Mouse (Mus musculus) stomach, embryonic 15.5 days (tissue): Measurements from ENCODE around the gene Calu. TPM values are rescaled to one million over a fixed set of nuclear protein-coding genes. Genes with fewer than 3 reads are reported as not detected.
A peak's percentile ranks its signal among the peaks of the same experiment; 100 is the strongest.

Experiments used
- ATAC-seq: fragments of 200-750 bp; cut with Nextera tagmentation; 2 replicates; pipeline ENCODE4 v1.8.0; 2017; ENCODE audit warnings: low read depth, moderate number of reproducible peaks, moderate TSS enrichment; ENCODE audit not compliant: insufficient read depth, low FRiP score
- H3K27ac ChIP-seq: fragments of 300-500 bp; sonication (generic); 2 replicates; pipeline ENCODE4 v1.5.1; 2015; ENCODE audit warnings: mild to moderate bottlenecking, inconsistent platforms
- H3K27me3 ChIP-seq: fragments of 300-500 bp; sonication (generic); replicated peaks from 2 replicates; pipeline ENCODE4 v1.6.1; 2015; ENCODE audit warnings: inconsistent platforms
- H3K36me3 ChIP-seq: fragments of 300-500 bp; sonication (generic); 2 replicates; pipeline ENCODE4 v1.6.1; 2015; ENCODE audit warnings: inconsistent platforms
- H3K4me1 ChIP-seq: fragments of 300-500 bp; sonication (generic); 2 replicates; pipeline ENCODE4 v1.6.1; 2015; ENCODE audit warnings: inconsistent platforms
- H3K4me2 ChIP-seq: fragments of 300-500 bp; sonication (generic); 2 replicates; pipeline ENCODE4 v1.6.1; 2015; ENCODE audit warnings: mild to moderate bottlenecking, inconsistent platforms
- H3K4me3 ChIP-seq: fragments of 300-500 bp; sonication (generic); replicated peaks from 2 replicates; pipeline ENCODE4 v1.5.1; 2015; ENCODE audit warnings: inconsistent platforms
- H3K9ac ChIP-seq: fragments of 300-500 bp; sonication (generic); 2 replicates; pipeline ENCODE4 v1.6.1; 2015; ENCODE audit warnings: inconsistent platforms
- H3K9me3 ChIP-seq: fragments of 300-500 bp; sonication (generic); 2 replicates; pipeline ENCODE4 v1.6.1; 2016; ENCODE audit warnings: inconsistent platforms
- WGBS: fragments of 180-500 bp; shearing (Covaris S2); methylation state at CpG from one replicate; pipeline ENCODE4 v1.1.7; 2015; 5-methylcytosine and 5-hydroxymethylcytosine counted together
- polyA plus RNA-seq: library from polyadenylated mRNA; unstranded; fragments of >200 nt; fragmentation: Nextera tagmentation; extraction: Ambion mirVana; gene quantifications from 2 replicates; pipeline ENCODE4 v1.2.1, GENCODE M21; 2015

Calu gene
- 327 and 341 TPM in 2 replicates for polyA plus RNA-seq

DNA sequence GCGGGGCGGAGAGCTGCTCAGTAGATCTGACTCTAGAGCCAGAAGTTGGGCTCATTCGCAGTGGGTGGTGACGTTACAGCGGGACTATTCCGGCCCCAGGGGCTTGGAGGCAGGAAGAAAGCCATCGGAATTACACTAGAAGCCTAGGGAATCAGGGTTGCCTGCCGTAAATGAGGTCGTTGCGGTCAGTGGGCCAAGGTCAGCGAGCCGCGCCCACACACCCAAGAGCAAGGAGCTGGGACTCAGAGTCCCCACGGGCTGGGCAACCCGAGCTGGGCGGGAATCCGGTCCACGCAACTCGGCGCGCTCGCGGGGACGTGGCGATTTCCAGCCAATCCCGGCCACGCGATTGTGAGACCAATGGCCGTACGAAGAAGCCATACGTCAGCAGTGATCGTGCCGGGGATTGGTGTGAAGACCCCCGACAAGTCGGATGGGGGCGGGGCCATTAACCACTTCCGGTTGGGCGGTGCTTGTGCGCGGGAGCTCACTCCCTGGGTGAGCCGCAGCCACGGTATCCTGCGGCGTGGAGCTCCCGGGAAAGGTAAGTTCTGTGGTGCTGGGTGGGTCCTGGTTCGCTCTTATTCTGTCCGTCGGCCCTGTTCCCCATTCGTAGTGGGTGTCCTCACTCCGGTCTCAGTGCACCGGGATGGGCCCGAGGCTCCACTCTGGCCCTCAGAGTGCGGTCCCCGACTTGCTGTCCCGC, at the start of gene Calu:
Calu (plus strand) TSS at position 405 of the 706 bp plus-strand sequence.
- peak within 1 kb of the TSS; percentile 80 for H3K9ac ChIP-seq
- no peaks in the 10 kb centered on the region for H3K36me3 ChIP-seq
- peak within 1 kb of the TSS; percentile 93 for H3K4me3 ChIP-seq
- ATAC-seq = peak; percentile 98
- no peaks in the 10 kb centered on the region for H3K9me3 ChIP-seq
- WGBS = under 1% methylated on average over 55 of the region's 55 CpGs
- H3K4me2 ChIP-seq = peak within 1 kb of the TSS; percentile 74
- H3K27me3 ChIP-seq = no peaks in the 10 kb centered on the region
- H3K4me1 ChIP-seq = peaks cover 11% of the 10 kb centered on the region; the same call in 1 of the 2 replicates
- peak within 1 kb of the TSS; percentile 91 for H3K27ac ChIP-seq

- Histone ChIP-seq H3K9me3 (no peaks in the 10 kb centered on the region), H3K4me2 (no peak overlapping the region), H3K27me3 (no peaks in the 10 kb centered on the region), H3K9ac (no peak overlapping the region), H3K27ac (no peak overlapping the region), H3K4me3 (no peak overlapping the region), H3K4me1 (no peaks in the 10 kb centered on the region), H3K36me3 (no peaks in the 10 kb centered on the region)
- no peak for ATAC-seq
- WGBS = 51% methylated on average over 2 of the region's 2 CpGs
Observed at GRCm38 (mm10) chr6:29299112-29299511, 48.8 kb upstream of the Calu start.

DNA sequence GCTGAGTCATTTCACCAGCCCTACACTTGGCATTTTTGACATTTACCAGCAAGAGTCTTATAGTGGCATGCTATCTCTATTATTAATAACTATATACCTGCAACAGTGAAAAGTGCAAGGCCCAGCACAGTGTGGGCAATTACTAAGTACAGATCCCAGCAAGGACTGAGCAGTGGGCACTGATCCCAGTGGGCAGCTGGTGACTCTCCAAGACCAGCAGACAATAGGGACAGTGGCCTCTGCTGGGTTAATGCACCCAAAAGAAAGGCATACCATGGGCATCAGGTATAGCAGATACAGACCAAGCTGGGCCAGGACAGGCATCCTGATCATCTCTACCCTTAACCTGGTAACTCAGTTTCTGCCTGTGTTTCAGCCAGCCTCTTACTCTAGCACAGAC, 44.6 kb upstream of the Calu start:
- ATAC-seq = no peak
- Histone ChIP-seq H3K4me1 (no peaks in the 10 kb centered on the region), H3K9ac (no peak overlapping the region), H3K4me2 (no peak overlapping the region), H3K36me3 (no peaks in the 10 kb centered on the region), H3K9me3 (no peaks in the 10 kb centered on the region), H3K27ac (no peak overlapping the region), H3K27me3 (no peaks in the 10 kb centered on the region), H3K4me3 (no peak overlapping the region)

- H3K9me3 ChIP-seq = no peaks in the 10 kb centered on the region
- no peaks in the 10 kb centered on the region for H3K4me1 ChIP-seq
- H3K4me3 ChIP-seq = no peak overlapping the region
- H3K9ac ChIP-seq = no peak overlapping the region
- ATAC-seq = no peak
- no peak overlapping the region for H3K27ac ChIP-seq
- 41% methylated on average over 5 of the region's 5 CpGs for WGBS
- H3K36me3 ChIP-seq = no peaks in the 10 kb centered on the region
- no peaks in the 10 kb centered on the region for H3K27me3 ChIP-seq
- no peak overlapping the region for H3K4me2 ChIP-seq
Observed at GRCm38 (mm10) chr6:29303726-29304125, 44.1 kb upstream of the Calu start.

GRCm38 (mm10) chr6:29305462-29305861, 42.4 kb upstream of the Calu start:
- H3K4me2 ChIP-seq = no peak overlapping the region
- H3K27me3 ChIP-seq = no peaks in the 10 kb centered on the region
- H3K4me3 ChIP-seq = no peak overlapping the region
- H3K4me1 ChIP-seq = no peaks in the 10 kb centered on the region
- ATAC-seq = no peak
- H3K9ac ChIP-seq = no peak overlapping the region
- 88% methylated on average over 4 of the region's 4 CpGs for WGBS
- no peaks in the 10 kb centered on the region for H3K36me3 ChIP-seq
- H3K9me3 ChIP-seq = no peaks in the 10 kb centered on the region
- H3K27ac ChIP-seq = no peak overlapping the region

DNA sequence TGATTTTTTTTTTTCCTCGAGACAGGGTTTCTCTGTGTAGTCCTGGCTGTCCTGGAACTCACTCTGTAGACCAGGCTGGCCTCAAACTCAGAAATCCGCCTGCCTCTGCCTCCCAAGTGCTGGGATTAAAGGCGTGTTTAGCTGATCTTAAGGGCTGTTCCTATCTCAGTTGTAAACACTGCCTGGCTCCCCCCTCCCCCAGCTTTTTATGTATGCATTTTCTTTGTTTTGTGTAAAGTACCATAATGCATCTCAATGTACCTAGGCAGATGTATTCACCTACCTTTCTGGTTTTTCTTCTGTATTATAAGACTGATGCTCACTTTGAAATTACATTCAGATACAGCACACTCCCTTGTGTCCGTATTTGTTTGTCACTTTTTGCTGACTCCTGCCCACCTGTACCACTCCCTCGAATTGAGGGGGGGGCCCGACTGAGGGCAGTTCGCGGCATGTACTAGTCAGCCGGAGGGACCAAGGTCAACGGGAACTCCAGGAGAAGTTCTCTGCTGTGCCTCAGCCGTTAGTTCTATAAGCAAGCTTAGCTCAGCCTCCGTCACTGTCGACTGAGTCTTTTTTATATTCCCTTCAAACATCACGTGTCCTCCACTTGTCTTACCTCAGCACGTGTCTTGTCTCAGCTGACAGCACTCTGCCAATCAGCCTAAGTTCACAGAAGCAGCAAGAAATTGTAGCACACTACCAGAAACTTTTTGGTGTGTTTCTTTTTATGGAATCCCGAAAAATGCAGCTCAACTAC, 38.8 kb upstream of the Calu start:
- WGBS = 86% methylated on average over 16 of the region's 16 CpGs
- no peaks in the 10 kb centered on the region for H3K4me1 ChIP-seq
- H3K4me3 ChIP-seq = no peak overlapping the region
- H3K4me2 ChIP-seq = no peak overlapping the region
- ATAC-seq = no peak
- H3K36me3 ChIP-seq = no peaks in the 10 kb centered on the region
- H3K9me3 ChIP-seq = no peaks in the 10 kb centered on the region
- H3K27me3 ChIP-seq = no peaks in the 10 kb centered on the region
- H3K9ac ChIP-seq = no peak overlapping the region
- H3K27ac ChIP-seq = no peak overlapping the region

GRCm38 (mm10) chr6:29313690-29314202, 34.1 kb upstream of the Calu start:
- WGBS = 74% methylated on average over 14 of the region's 14 CpGs
- H3K4me2 ChIP-seq = no peak overlapping the region
- no peaks in the 10 kb centered on the region for H3K36me3 ChIP-seq
- no peak overlapping the region for H3K4me3 ChIP-seq
- peaks cover under 1% of the 10 kb centered on the region; the same call in 1 of the 2 replicates for H3K4me1 ChIP-seq
- no peaks in the 10 kb centered on the region for H3K27me3 ChIP-seq
- H3K9me3 ChIP-seq = no peaks in the 10 kb centered on the region
- no peak for ATAC-seq
- no peak overlapping the region for H3K27ac ChIP-seq
- H3K9ac ChIP-seq = no peak overlapping the region

- H3K4me2 ChIP-seq = no peak overlapping the region
- H3K9me3 ChIP-seq = no peaks in the 10 kb centered on the region
- no peaks in the 10 kb centered on the region for H3K36me3 ChIP-seq
- H3K27me3 ChIP-seq = no peaks in the 10 kb centered on the region
- H3K27ac ChIP-seq = no peak overlapping the region
- no peak overlapping the region for H3K4me3 ChIP-seq
- no peak for ATAC-seq
- peaks cover 5% of the 10 kb centered on the region; the same call in 1 of the 2 replicates for H3K4me1 ChIP-seq
- WGBS = 54% methylated on average over 2 of the region's 2 CpGs
- no peak overlapping the region for H3K9ac ChIP-seq
Observed at GRCm38 (mm10) chr6:29317286-29317685, 30.6 kb upstream of the Calu start.

GRCm38 (mm10) chr6:29317941-29318340, 29.9 kb upstream of the Calu start:
- H3K4me1 ChIP-seq = peaks cover 5% of the 10 kb centered on the region; the same call in 1 of the 2 replicates
- no peak for ATAC-seq
- no peaks in the 10 kb centered on the region for H3K9me3 ChIP-seq
- H3K4me3 ChIP-seq = no peak overlapping the region
- H3K9ac ChIP-seq = no peak overlapping the region
- no peaks in the 10 kb centered on the region for H3K27me3 ChIP-seq
- WGBS = 64% methylated on average over 3 of the region's 3 CpGs
- no peak overlapping the region for H3K27ac ChIP-seq
- H3K4me2 ChIP-seq = no peak overlapping the region
- H3K36me3 ChIP-seq = no peaks in the 10 kb centered on the region

GRCm38 (mm10) chr6:29318879-29319278, 29.0 kb upstream of the Calu start, which contains the start of gene Fam71f1:
Fam71f1 (plus strand) TSS chr6:29319140.
- ATAC-seq = peak; percentile 58; the same call in 1 of the 2 replicates
- H3K9me3 ChIP-seq = no peaks in the 10 kb centered on the region
- no peak within 1 kb of the TSS for H3K4me2 ChIP-seq
- no peak within 1 kb of the TSS for H3K27ac ChIP-seq
- H3K9ac ChIP-seq = no peak within 1 kb of the TSS
- no peak within 1 kb of the TSS for H3K4me3 ChIP-seq
- H3K36me3 ChIP-seq = no peaks in the 10 kb centered on the region
- H3K27me3 ChIP-seq = no peaks in the 10 kb centered on the region
- peaks cover 5% of the 10 kb centered on the region; the same call in 1 of the 2 replicates for H3K4me1 ChIP-seq
- 34% methylated on average over 5 of the region's 5 CpGs for WGBS

GRCm38 (mm10) chr6:29321586-29321985, 26.3 kb upstream of the Calu start:
- Histone ChIP-seq H3K36me3 (no peaks in the 10 kb centered on the region), H3K9me3 (no peaks in the 10 kb centered on the region), H3K4me1 (peaks cover 5% of the 10 kb centered on the region; the same call in 1 of the 2 replicates), H3K27ac (no peak overlapping the region), H3K9ac (no peak overlapping the region), H3K27me3 (no peaks in the 10 kb centered on the region), H3K4me3 (no peak overlapping the region), H3K4me2 (no peak overlapping the region)
- WGBS = 79% methylated on average over 6 of the region's 6 CpGs
- no peak for ATAC-seq

DNA sequence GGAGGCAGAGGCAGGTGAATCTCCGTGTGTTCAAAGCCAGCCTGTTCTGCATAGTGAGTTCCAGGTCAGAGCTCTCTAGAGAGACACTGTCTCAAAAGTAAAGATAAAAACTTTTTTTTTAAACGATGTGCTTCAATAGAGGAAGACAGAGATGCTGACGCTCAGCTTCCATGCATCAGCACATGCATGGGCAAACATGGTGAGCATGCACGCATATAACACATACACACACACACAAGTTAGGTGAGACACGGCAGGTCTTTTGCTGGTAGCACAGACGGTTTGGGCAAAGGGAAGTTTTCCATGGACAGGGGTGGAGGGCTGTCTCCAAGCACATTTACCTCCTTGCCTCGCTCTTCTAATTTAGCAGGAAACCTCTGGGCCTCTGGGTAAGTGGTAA, 25.7 kb upstream of the Calu start:
- H3K36me3 ChIP-seq = no peaks in the 10 kb centered on the region
- H3K27me3 ChIP-seq = no peaks in the 10 kb centered on the region
- H3K4me1 ChIP-seq = peaks cover 5% of the 10 kb centered on the region; the same call in 1 of the 2 replicates
- H3K27ac ChIP-seq = no peak overlapping the region
- no peak for ATAC-seq
- no peak overlapping the region for H3K4me3 ChIP-seq
- H3K4me2 ChIP-seq = no peak overlapping the region
- WGBS = 92% methylated on average over 7 of the region's 7 CpGs
- no peaks in the 10 kb centered on the region for H3K9me3 ChIP-seq
- no peak overlapping the region for H3K9ac ChIP-seq
